Mouse (Mus musculus) megakaryocyte, embryonic 14.5 days (primary cell): Measurements from ENCODE around the gene Sox5.

Experiments
- FLI1 ChIP-seq: IDR thresholded peaks from 2 replicates; pipeline ENCODE4 v1.6.1; 2012; ENCODE audit warnings: low read length, inconsistent platforms, mixed read lengths
- GATA1 ChIP-seq: IDR thresholded peaks from 3 replicates; pipeline ENCODE4 v1.6.1; 2012; ENCODE audit warnings: mixed read lengths, low read length, inconsistent platforms, borderline replicate concordance

GRCm38 (mm10) chr6:143854031-143854430, 927.7 kb downstream of the Sox5 start:
- TF ChIP-seq GATA1 (no peak), FLI1 (no peak)
